Mouse (Mus musculus) kidney, adult 18-20 months (tissue): ENCODE measurements around the gene Taf12.

Experiments used
- DNase-seq: peaks from one replicate; pipeline ENCODE4 v3.0.0; 2021

Taf12 gene

DNA sequence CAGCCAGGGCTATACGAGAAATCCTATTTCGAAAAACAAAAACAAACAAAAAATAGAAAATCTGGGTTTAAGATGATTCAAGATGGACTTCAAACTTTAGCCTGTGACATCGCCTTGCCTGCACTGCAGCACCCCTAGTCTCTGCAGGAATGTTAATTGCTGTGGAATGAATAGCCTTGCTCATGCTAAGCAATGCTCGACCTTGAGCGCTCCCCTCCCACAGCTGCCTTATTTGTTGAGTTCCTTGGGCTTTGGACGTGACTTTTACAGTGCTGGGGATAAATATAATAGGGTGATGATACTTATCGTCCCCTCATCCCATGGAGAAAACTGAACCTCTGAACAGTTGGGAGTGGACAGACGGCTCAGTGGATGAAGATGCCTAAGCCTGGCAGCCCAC, 41.5 kb downstream of the Taf12 start:
- DNase-seq: no peak

DNA sequence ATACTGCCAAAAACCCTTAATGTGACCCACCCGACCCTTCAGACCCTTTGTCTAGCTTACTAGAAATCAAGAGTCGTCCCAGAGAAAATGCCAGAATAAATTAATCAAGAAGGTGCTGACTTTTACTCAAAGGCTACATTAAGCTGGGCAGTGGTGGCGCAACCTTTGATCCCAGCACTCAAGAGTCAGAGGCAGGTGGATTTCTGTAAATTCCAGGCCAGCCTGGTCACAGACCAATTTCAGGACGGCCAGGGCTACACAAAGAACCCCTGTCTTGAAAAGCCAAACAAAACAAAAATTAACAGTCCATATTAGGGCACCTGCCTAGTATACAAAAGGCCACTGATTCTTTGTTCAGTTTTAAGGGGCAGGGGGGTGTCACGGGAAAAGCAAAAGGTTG, 52.3 kb downstream of the Taf12 start:
- DNase-seq: no peak

DNA sequence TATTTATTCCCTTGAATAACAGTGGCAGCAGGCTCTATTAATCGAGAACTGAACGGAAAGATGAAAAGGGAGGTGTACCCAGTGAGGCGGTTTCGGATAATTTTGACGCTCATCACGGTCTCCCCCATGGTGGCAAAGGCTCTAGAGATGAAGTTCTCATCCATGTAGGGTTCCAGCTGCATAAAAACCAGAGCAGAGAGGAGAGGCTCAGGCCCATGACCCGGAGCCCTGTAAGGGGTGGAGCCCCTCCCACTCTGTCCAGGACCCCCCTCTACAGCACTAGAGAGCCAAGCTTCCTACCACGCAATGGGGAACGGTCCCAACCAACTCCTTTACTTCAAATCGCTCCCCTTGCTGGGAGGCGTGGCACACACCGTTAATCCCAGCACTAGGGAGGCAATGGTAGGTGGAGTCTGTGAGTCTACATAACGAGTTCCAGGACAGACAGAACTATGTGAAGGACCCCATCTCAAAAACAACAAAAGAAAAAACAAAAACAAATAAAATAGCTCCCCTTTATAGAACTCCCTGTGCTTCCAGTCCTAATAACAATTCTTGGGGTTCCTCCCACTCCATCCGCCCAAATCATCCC, 54.3 kb downstream of the Taf12 start:
- DNase-seq: no peak

DNA sequence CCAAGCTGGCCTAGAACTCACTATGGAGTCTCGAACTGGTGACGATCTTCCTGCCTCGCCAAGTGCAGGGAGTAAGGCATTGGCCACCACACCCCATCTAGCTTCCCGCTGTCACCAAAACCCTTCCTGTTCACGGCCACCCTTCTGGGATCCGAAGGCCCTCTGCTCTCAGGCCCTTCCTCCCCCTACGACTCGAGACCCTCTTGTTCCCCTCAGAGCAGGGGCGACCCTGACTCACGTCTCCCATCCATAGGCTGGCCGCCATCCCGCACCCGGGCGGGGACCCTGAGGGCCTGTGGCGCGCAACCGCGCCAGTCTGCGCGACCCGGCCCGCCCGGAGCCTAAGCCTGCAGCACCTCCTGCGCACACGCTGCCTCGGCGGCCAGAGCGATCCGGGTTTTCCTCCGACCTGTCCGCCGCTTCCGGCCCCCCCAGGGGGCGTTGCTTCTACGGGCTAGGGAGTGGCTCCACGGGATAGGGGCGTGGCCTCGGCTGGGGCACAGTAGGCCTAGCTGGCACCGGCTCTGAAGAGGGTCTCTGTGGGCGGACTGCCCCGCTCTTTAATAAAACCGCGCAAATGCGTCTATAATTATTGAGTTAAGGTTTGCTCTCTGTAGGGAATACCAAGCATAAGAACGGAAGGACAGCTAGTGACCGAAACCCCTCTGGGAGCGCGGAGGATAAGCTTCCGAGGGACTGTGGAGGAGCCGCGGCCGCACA, 55.1 kb downstream of the Taf12 start, which contains the start of gene Trnau1ap:
Gene Trnau1ap, minus strand, starts transcription at position 424 of the 720 bp plus-strand sequence.
- peak; percentile 93 for DNase-seq

DNA sequence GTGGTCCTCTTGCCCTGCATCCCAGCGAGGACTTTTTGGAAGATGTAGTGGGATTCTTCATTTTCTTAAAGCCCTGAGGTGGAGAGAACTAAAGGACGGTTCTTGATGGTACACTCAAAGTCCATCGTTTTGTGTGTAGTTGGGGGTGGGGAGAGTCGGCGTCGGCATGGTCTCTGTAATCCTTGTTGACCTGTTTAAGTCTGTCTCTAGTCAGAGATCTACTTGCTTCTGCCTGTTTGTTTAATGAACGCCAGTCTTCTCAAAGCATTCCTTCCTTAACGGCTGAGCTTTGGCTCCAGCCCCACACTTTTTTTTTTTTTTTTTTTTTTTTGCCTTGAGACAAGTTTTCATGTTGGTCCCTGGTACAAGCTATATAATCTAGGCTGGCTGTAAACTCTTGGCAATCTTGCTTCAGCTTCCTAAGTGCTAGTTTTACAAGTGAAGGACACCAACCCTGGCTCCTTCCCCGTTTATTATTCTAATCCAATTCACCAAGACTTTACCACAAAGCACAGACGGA, 55.7 kb downstream of the Taf12 start:
- DNase-seq: no peak

DNA sequence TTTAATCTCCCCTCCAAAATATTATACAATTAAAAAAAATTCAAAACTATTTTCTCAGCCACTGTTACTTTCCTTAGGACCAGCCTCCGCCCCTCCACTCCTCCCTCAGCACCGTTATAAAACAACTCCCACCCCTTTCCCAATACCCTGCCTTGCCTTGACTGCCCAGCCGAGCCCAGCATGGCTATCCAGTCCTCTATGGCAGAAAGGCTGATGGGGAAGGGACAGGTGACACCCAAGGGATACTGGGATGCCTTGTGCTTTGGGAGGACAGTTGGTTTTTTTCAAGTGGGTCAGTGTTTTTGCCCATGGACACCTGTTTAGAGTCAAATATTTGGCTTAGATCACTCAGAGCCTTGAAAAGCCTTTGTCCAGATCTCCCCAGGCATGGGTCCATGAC, 57.8 kb downstream of the Taf12 start:
- DNase-seq: no peak

DNA sequence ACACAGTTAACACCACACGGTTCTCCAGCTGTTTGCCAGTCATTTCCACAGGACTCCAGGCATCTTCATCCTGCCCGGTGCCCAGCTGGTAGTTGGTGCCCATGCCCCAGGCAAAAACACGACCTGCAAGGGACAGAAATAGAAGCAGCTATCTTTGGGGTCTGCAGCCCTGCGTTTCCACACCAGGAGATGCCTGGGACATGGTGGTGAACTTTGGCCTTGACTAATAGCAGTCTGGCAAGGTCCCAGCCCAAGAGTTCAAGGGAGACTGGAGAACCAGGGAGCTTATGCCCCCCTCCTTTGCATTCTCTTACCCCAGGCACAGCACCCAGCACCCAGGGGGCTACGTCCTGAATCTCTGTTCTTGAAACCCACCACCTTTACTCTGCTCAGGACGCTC, 58.7 kb downstream of the Taf12 start:
- peak; percentile 48 for DNase-seq

DNA sequence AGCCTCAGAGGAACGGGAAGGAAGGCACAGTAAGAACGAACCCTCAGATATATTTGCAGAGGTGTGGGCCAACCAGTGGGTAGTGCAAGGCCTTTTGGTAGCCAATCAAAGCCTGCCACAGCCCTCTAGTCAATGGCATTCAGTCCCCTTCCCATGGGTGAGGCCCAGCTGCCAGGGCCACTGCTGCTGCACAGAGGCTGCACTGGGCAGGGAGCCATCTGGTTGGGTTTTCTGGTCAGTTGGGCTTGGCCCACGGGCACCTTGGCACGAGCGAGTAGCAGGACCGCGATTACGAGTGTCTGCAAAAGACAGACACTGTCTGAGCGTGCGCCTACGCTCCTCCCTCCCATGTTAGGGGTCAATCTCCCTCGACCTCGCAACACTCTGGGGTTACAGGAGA, 64.8 kb downstream of the Taf12 start:
- peak; percentile 76 for DNase-seq

DNA sequence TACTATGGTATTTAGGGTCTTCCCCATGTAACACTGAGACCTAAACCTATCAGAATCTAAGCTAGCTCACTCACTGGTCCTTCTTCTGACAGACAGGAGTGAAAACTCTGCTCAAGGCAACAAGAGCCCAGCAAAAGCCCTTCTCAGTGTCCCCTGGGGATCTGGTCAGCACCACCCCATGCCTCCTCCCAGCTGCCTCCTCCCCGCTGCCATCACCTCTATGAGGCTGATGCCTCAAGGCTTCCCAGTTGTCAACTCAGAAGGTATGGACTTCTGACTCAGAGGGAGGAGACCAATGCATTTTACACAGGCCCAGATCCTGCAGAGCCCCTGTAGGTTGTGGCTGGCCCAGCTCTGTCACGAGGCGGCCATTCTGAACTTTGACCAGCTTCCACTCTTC, 67.3 kb downstream of the Taf12 start:
- no peak for DNase-seq

DNA sequence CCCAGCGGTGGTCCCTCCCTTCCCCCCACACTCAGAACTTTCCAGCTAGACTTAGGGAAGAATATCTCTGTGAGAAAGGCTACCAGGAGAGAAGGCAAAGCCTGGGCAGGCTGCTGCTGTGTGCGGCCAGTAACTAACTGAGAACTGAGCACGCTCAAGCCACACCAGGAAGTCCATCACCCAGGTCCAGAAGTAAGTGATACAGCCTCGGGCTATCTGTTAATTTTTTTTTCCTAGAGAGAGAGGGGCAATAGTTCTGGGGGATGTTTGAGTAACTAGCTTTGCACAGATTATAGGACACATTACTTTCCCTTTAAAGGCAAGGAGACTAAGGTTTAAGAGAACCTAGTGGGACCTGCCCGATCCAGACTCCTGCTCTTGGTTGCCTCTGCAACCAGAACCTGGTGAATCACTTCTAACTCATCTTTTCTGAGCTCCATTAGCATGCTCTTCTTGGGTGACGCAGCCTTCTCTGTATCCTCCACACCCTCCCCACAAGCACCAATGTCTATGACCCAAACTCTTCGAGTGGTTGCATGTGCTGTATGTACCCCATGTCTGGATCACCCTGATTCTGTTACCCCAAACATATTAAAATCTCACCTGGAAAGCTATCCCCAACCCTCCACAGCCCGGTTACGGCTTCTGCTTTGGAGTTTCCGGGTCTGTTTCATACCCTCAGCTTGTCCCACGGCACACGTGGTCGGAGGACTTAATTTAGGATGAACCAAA, 70.4 kb downstream of the Taf12 start:
- DNase-seq: no peak
